Mouse (Mus musculus) heart, embryonic 14.5 days (tissue): ENCODE data around the gene Htr1b. TPM values are rescaled to one million over a fixed set of nuclear protein-coding genes. Genes with fewer than 3 reads are reported as not detected.

Experiments
- ATAC-seq: fragments of 200-750 bp; cut with Nextera tagmentation; 2 replicates; pipeline ENCODE4 v1.8.0; 2017; ENCODE audit warnings: low read depth, moderate TSS enrichment; ENCODE audit not compliant: insufficient number of reproducible peaks, insufficient read depth, low FRiP score
- H3K27ac ChIP-seq, 2 experiments: fragments of 200-500 bp in 1 of 2; fragments of 300-500 bp in 1 of 2; sonication (generic) in 1 of 2; replicated peaks in 1 of 2; 2 replicates each; pipeline ENCODE4 v1.5.1; 2012 to 2014; ENCODE audit warnings: low read depth in 2 of 2, low read length in 2 of 2, control low read depth in 1 of 2, mild to moderate bottlenecking in 1 of 2, mixed read lengths in 1 of 2; ENCODE audit not compliant: control insufficient read depth in 1 of 2, insufficient read depth in 1 of 2
- H3K27me3 ChIP-seq: fragments of 300-500 bp; sonication (generic); 2 replicates; pipeline ENCODE4 v1.6.1; 2014; ENCODE audit warnings: mild to moderate bottlenecking, low read length, control low read depth; ENCODE audit not compliant: control insufficient read depth, insufficient read depth
- H3K36me3 ChIP-seq: fragments of 300-500 bp; sonication (generic); 2 replicates; pipeline ENCODE4 v1.6.1; 2014; ENCODE audit warnings: mild to moderate bottlenecking, control low read depth, low read length, mixed read lengths; ENCODE audit not compliant: control insufficient read depth, insufficient read depth
- H3K4me1 ChIP-seq, 2 experiments: fragments of 200-500 bp in 1 of 2; fragments of 300-500 bp in 1 of 2; sonication (generic) in 1 of 2; 2 replicates each; pipeline ENCODE4 v1.6.1; 2012 to 2014; ENCODE audit warnings: low read length in 2 of 2, control low read depth in 1 of 2, mixed read lengths in 1 of 2; ENCODE audit not compliant: control insufficient read depth in 2 of 2, insufficient read depth in 2 of 2
- H3K4me2 ChIP-seq: fragments of 300-500 bp; sonication (generic); 2 replicates; pipeline ENCODE4 v1.6.1; 2014; ENCODE audit warnings: mild to moderate bottlenecking, low read length
- H3K4me3 ChIP-seq, 2 experiments: fragments of 200-500 bp in 1 of 2; fragments of 300-500 bp in 1 of 2; sonication (generic) in 1 of 2; 2 replicates each; pipeline ENCODE4 v1.5.1; 2012 to 2014; ENCODE audit warnings: low read length in 2 of 2, mild to moderate bottlenecking in 2 of 2, control low read depth in 1 of 2, low read depth in 1 of 2, moderate library complexity in 1 of 2; ENCODE audit not compliant: control insufficient read depth in 1 of 2, insufficient read depth in 1 of 2
- H3K9ac ChIP-seq: fragments of 300-500 bp; sonication (generic); 2 replicates; pipeline ENCODE4 v1.6.1; 2014; ENCODE audit warnings: mild to moderate bottlenecking, low read length
- H3K9me3 ChIP-seq: fragments of 300-500 bp; sonication (generic); 2 replicates; pipeline ENCODE4 v1.6.1; 2016; ENCODE audit warnings: low read length, control low read depth; ENCODE audit not compliant: control insufficient read depth
- WGBS: fragments of 180-500 bp; shearing (Covaris S2); extraction: QIAGEN DNeasy Blood & Tissue Kit; methylation state at CpG from one replicate; pipeline ENCODE4 v1.1.7; 2014; 5-methylcytosine and 5-hydroxymethylcytosine counted together
- polyA plus RNA-seq: library from polyadenylated mRNA; unstranded; fragments of >200 nt; fragmentation: Nextera tagmentation; extraction: Ambion mirVana; gene quantifications from 2 replicates; pipeline ENCODE4 v1.2.1, GENCODE M21; 2014

The Htr1b gene
- 0.49 and 0.63 TPM in 2 replicates for polyA plus RNA-seq

GRCm38 (mm10) chr9:81633437-81633973 is at the start of gene Htr1b:
Gene Htr1b, minus strand, starts transcription at chr9:81633828.
- under 1% methylated on average over 20 of the region's 26 CpGs for WGBS
- Histone ChIP-seq H3K4me2 (peak within 1 kb of the TSS; percentile 99), H3K9ac (peak within 1 kb of the TSS; percentile 74), H3K27me3 (peaks cover 28% of the 10 kb centered on the region), H3K4me1 (peaks cover 7 to 11% of the 10 kb centered on the region in 2 experiments), H3K27ac (no peak within 1 kb of the TSS), H3K4me3 (peak within 1 kb of the TSS; percentile 66 to 77), H3K9me3 (no peaks in the 10 kb centered on the region), H3K36me3 (no peaks in the 10 kb centered on the region)
- peak; percentile 49 for ATAC-seq

- Histone ChIP-seq H3K27ac (no peak overlapping the region), H3K9ac (no peak overlapping the region), H3K4me1 (no peaks in the 10 kb centered on the region), H3K27me3 (no peaks in the 10 kb centered on the region), H3K36me3 (no peaks in the 10 kb centered on the region), H3K9me3 (peaks cover 4% of the 10 kb centered on the region; the same call in 1 of the 2 replicates), H3K4me3 (no peak overlapping the region), H3K4me2 (no peak overlapping the region)
- no peak for ATAC-seq
- 81% methylated on average over 1 of the region's 1 CpGs for WGBS
Observed at GRCm38 (mm10) chr9:81676716-81677115, 43.1 kb upstream of the Htr1b start.

- H3K27me3 ChIP-seq: no peaks in the 10 kb centered on the region
- no peak for ATAC-seq
- H3K27ac ChIP-seq: no peak overlapping the region
- H3K9me3 ChIP-seq: no peaks in the 10 kb centered on the region
- 84% methylated on average over 1 of the region's 1 CpGs for WGBS
- no peaks in the 10 kb centered on the region for H3K36me3 ChIP-seq
- H3K4me2 ChIP-seq: no peak overlapping the region
- no peak overlapping the region for H3K4me3 ChIP-seq
- H3K9ac ChIP-seq: no peak overlapping the region
- peaks cover 2 to 5% of the 10 kb centered on the region in 2 experiments; a peak in 2 of 4 replicates for H3K4me1 ChIP-seq
Observed at GRCm38 (mm10) chr9:81637486-81637885, 3.9 kb upstream of the Htr1b start.

- no peak overlapping the region for H3K4me3 ChIP-seq
- H3K27me3 ChIP-seq: peaks cover 20% of the 10 kb centered on the region
- no peak for ATAC-seq
- peaks cover 7 to 11% of the 10 kb centered on the region in 2 experiments for H3K4me1 ChIP-seq
- no peaks in the 10 kb centered on the region for H3K9me3 ChIP-seq
- H3K4me2 ChIP-seq: peak overlapping the region; percentile 99
- H3K27ac ChIP-seq: no peak overlapping the region
- H3K36me3 ChIP-seq: no peaks in the 10 kb centered on the region
- no peak overlapping the region for H3K9ac ChIP-seq
- WGBS: 10% methylated on average over 8 of the region's 8 CpGs
Observed at GRCm38 (mm10) chr9:81635109-81635508, 1.5 kb upstream of the Htr1b start.

GRCm38 (mm10) chr9:81634163-81634562 is 535 bp upstream of the Htr1b start:
- Histone ChIP-seq H3K27ac (no peak overlapping the region), H3K36me3 (no peaks in the 10 kb centered on the region), H3K9ac (peak overlapping the region; percentile 38; the same call in 1 of the 2 replicates), H3K4me2 (peak overlapping the region; percentile 99), H3K4me1 (peaks cover 7 to 11% of the 10 kb centered on the region in 2 experiments), H3K9me3 (no peaks in the 10 kb centered on the region), H3K4me3 (peak overlapping the region; percentile 66 to 77), H3K27me3 (peaks cover 23% of the 10 kb centered on the region)
- no peak for ATAC-seq
- 2% methylated on average over 10 of the region's 10 CpGs for WGBS

- peaks cover 31% of the 10 kb centered on the region for H3K27me3 ChIP-seq
- under 1% methylated on average over 45 of the region's 47 CpGs for WGBS
Observed at GRCm38 (mm10) chr9:81632736-81633436, 742 bp downstream of the Htr1b start.

GRCm38 (mm10) chr9:81632191-81632735 is 1.4 kb downstream of the Htr1b start:
- Histone ChIP-seq H3K27me3 (peaks cover 35% of the 10 kb centered on the region), H3K4me1 (peaks cover 7 to 11% of the 10 kb centered on the region in 2 experiments)
- WGBS: 1% methylated on average over 31 of the region's 31 CpGs

More at GRCm38 (mm10) chr9:81632736-81633436, 742 bp downstream of the Htr1b start:
- Histone ChIP-seq H3K9ac (peak overlapping the region; percentile 74), H3K4me2 (peak overlapping the region; percentile 99), H3K4me1 (peaks cover 7 to 11% of the 10 kb centered on the region in 2 experiments), H3K9me3 (no peaks in the 10 kb centered on the region), H3K4me3 (peak overlapping the region; percentile 66 to 77), H3K27ac (no peak overlapping the region), H3K36me3 (no peaks in the 10 kb centered on the region)
- ATAC-seq: peak; percentile 38; the same call in 1 of the 2 replicates

More at GRCm38 (mm10) chr9:81632191-81632735, 1.4 kb downstream of the Htr1b start:
- no peaks in the 10 kb centered on the region for H3K9me3 ChIP-seq
- H3K4me2 ChIP-seq: peak overlapping the region; percentile 99
- 0 out of 2 replicates have a peak, but pooled peaks have one; percentile 13 for ATAC-seq
- H3K4me3 ChIP-seq: peak overlapping the region; percentile 66 to 77
- H3K27ac ChIP-seq: no peak overlapping the region
- peak overlapping the region; percentile 74 for H3K9ac ChIP-seq
- H3K36me3 ChIP-seq: no peaks in the 10 kb centered on the region
